Mouse (Mus musculus): ENCODE measurements at regions not wholly inside any gene's neighbourhood (a gene's known extent, or its start where the extent isn't known, plus 50 kb on each side); places are given as distances from the start of the nearest gene placed in this dataset.

- H3K27me3 ChIP-seq (ENCODE audit: control insufficient read depth, insufficient read depth, low read length) = no peaks in the 10 kb centered on the region
- WGBS = 75% methylated on average over 5 of the region's 5 CpGs
- no peak for DNase-seq
- intact Hi-C loops (cut with DNase I) = no loop called here
- H3K27ac ChIP-seq = no peak overlapping the region
- H3K36me3 ChIP-seq (ENCODE audit: control insufficient read depth, insufficient read depth, low read length) = no peaks in the 10 kb centered on the region
- no peaks in the 10 kb centered on the region for H3K79me2 ChIP-seq (replicated peaks; ENCODE audit: control insufficient read depth, insufficient read depth, low read length)
- no peak for TF ChIP-seq CTCF (IDR thresholded peaks at IDR 0.05)
- TF ChIP-seq POLR2A (IDR thresholded peaks at IDR 0.05; ENCODE audit: insufficient read depth, low read depth, low read length) = no peak
- no peak for TF ChIP-seq EP300 (IDR thresholded peaks at IDR 0.05; ENCODE audit: insufficient read depth, low read depth, low read length)
- no peak overlapping the region for H3K4me3 ChIP-seq
- no peak overlapping the region for H3K9ac ChIP-seq (ENCODE audit: low read depth, low read length)
- no peaks in the 10 kb centered on the region for H3K4me1 ChIP-seq (ENCODE audit: control insufficient read depth, insufficient read depth, low read length)
These were observed 74.4 kb downstream of the Mettl11b start for GRCm38 (mm10) chr1:163650577-163651180.

- WGBS = 70% methylated on average over 1 of the region's 1 CpGs
- H3K4me1 ChIP-seq (ENCODE audit: control insufficient read depth, insufficient read depth, low read length) = no peaks in the 10 kb centered on the region
- H3K27ac ChIP-seq = no peak overlapping the region
- intact Hi-C loops (cut with DNase I) = no loop called here
- no peaks in the 10 kb centered on the region for H3K27me3 ChIP-seq (ENCODE audit: control insufficient read depth, insufficient read depth, low read length)
- no peak overlapping the region for H3K4me3 ChIP-seq
- TF ChIP-seq CTCF (IDR thresholded peaks at IDR 0.05) (no peak), EP300 (IDR thresholded peaks at IDR 0.05; ENCODE audit: insufficient read depth, low read depth, low read length) (no peak), POLR2A (IDR thresholded peaks at IDR 0.05; ENCODE audit: insufficient read depth, low read depth, low read length) (no peak)
- no peak for DNase-seq
- H3K9ac ChIP-seq (ENCODE audit: low read depth, low read length) = no peak overlapping the region
- no peaks in the 10 kb centered on the region for H3K36me3 ChIP-seq (ENCODE audit: control insufficient read depth, insufficient read depth, low read length)
- no peaks in the 10 kb centered on the region for H3K79me2 ChIP-seq (replicated peaks; ENCODE audit: control insufficient read depth, insufficient read depth, low read length)
These were observed 82.9 kb downstream of the Mettl11b start for GRCm38 (mm10) chr1:163642091-163642490.

- Histone ChIP-seq H3K27ac (no peak overlapping the region), H3K36me3 (ENCODE audit: control insufficient read depth, insufficient read depth, low read length) (no peaks in the 10 kb centered on the region), H3K4me1 (ENCODE audit: control insufficient read depth, insufficient read depth, low read length) (no peaks in the 10 kb centered on the region), H3K27me3 (ENCODE audit: control insufficient read depth, insufficient read depth, low read length) (no peaks in the 10 kb centered on the region), H3K9ac (ENCODE audit: low read depth, low read length) (no peak overlapping the region), H3K4me3 (no peak overlapping the region), H3K79me2 (replicated peaks; ENCODE audit: control insufficient read depth, insufficient read depth, low read length) (no peaks in the 10 kb centered on the region)
- 74% methylated on average over 9 of the region's 9 CpGs for WGBS
- DNase-seq = no peak
- intact Hi-C loops (cut with DNase I) = no loop called here
- TF ChIP-seq POLR2A (IDR thresholded peaks at IDR 0.05; ENCODE audit: insufficient read depth, low read depth, low read length) (no peak), CTCF (IDR thresholded peaks at IDR 0.05) (no peak), EP300 (IDR thresholded peaks at IDR 0.05; ENCODE audit: insufficient read depth, low read depth, low read length) (no peak)
These were observed 84.4 kb downstream of the Mettl11b start for GRCm38 (mm10) chr1:163640527-163641228.

GRCm38 (mm10) chr1:163630291-163630812 is 94.7 kb downstream of the Mettl11b start:
- H3K4me3 ChIP-seq = no peak overlapping the region
- H3K9ac ChIP-seq (ENCODE audit: low read depth, low read length) = no peak overlapping the region
- H3K27me3 ChIP-seq (ENCODE audit: control insufficient read depth, insufficient read depth, low read length) = no peaks in the 10 kb centered on the region
- no peaks in the 10 kb centered on the region for H3K79me2 ChIP-seq (replicated peaks; ENCODE audit: control insufficient read depth, insufficient read depth, low read length)
- WGBS = 85% methylated on average over 5 of the region's 5 CpGs
- no peak for DNase-seq
- H3K27ac ChIP-seq = no peak overlapping the region
- TF ChIP-seq POLR2A (IDR thresholded peaks at IDR 0.05; ENCODE audit: insufficient read depth, low read depth, low read length) (no peak), CTCF (IDR thresholded peaks at IDR 0.05) (no peak), EP300 (IDR thresholded peaks at IDR 0.05; ENCODE audit: insufficient read depth, low read depth, low read length) (no peak)
- H3K36me3 ChIP-seq (ENCODE audit: control insufficient read depth, insufficient read depth, low read length) = no peaks in the 10 kb centered on the region
- H3K4me1 ChIP-seq (ENCODE audit: control insufficient read depth, insufficient read depth, low read length) = no peaks in the 10 kb centered on the region
- intact Hi-C loops (cut with DNase I) = no loop called here

- no peak overlapping the region for H3K9ac ChIP-seq (ENCODE audit: low read depth, low read length)
- no peak overlapping the region for H3K27ac ChIP-seq
- intact Hi-C loops (cut with DNase I) = no loop called here
- no peak for TF ChIP-seq CTCF (IDR thresholded peaks at IDR 0.05)
- no peak for TF ChIP-seq POLR2A (IDR thresholded peaks at IDR 0.05; ENCODE audit: insufficient read depth, low read depth, low read length)
- no peak for TF ChIP-seq EP300 (IDR thresholded peaks at IDR 0.05; ENCODE audit: insufficient read depth, low read depth, low read length)
- WGBS = 78% methylated on average over 4 of the region's 4 CpGs
- H3K4me3 ChIP-seq = no peak overlapping the region
- H3K79me2 ChIP-seq (replicated peaks; ENCODE audit: control insufficient read depth, insufficient read depth, low read length) = no peaks in the 10 kb centered on the region
- H3K27me3 ChIP-seq (ENCODE audit: control insufficient read depth, insufficient read depth, low read length) = no peaks in the 10 kb centered on the region
- DNase-seq = no peak
- H3K4me1 ChIP-seq (ENCODE audit: control insufficient read depth, insufficient read depth, low read length) = no peaks in the 10 kb centered on the region
- H3K36me3 ChIP-seq (ENCODE audit: control insufficient read depth, insufficient read depth, low read length) = no peaks in the 10 kb centered on the region
These were observed 100.1 kb downstream of the Mettl11b start for GRCm38 (mm10) chr1:163624887-163625286.

- TF ChIP-seq POLR2A (IDR thresholded peaks at IDR 0.05; ENCODE audit: insufficient read depth, low read depth, low read length) (no peak), EP300 (IDR thresholded peaks at IDR 0.05; ENCODE audit: insufficient read depth, low read depth, low read length) (no peak), CTCF (IDR thresholded peaks at IDR 0.05) (no peak)
- H3K9ac ChIP-seq (ENCODE audit: low read depth, low read length) = no peak overlapping the region
- no peak overlapping the region for H3K27ac ChIP-seq
- no peaks in the 10 kb centered on the region for H3K36me3 ChIP-seq (ENCODE audit: control insufficient read depth, insufficient read depth, low read length)
- H3K27me3 ChIP-seq (ENCODE audit: control insufficient read depth, insufficient read depth, low read length) = no peaks in the 10 kb centered on the region
- H3K79me2 ChIP-seq (replicated peaks; ENCODE audit: control insufficient read depth, insufficient read depth, low read length) = no peaks in the 10 kb centered on the region
- no peaks in the 10 kb centered on the region for H3K4me1 ChIP-seq (ENCODE audit: control insufficient read depth, insufficient read depth, low read length)
- 82% methylated on average over 3 of the region's 3 CpGs for WGBS
- H3K4me3 ChIP-seq = no peak overlapping the region
- intact Hi-C loops (cut with DNase I) = no loop called here
- DNase-seq = no peak
These were observed 103.7 kb downstream of the Mettl11b start for GRCm38 (mm10) chr1:163621293-163621692.
